Mouse (Mus musculus) bone marrow, adult 2 months (tissue): Measurements from ENCODE around the gene Zscan21. TPM values are rescaled to one million over a fixed set of nuclear protein-coding genes. Genes with fewer than 3 reads are reported as not detected.

ENCODE experiments used
- H3K27ac ChIP-seq: fragments of 200-500 bp; 2 replicates; pipeline ENCODE4 v1.5.1; 2012; ENCODE audit warnings: low read depth, mild to moderate bottlenecking, control low read depth, inconsistent platforms, low read length; ENCODE audit not compliant: control insufficient read depth, poor library complexity, insufficient read depth
- H3K4me1 ChIP-seq: fragments of 200-500 bp; 2 replicates; pipeline ENCODE4 v1.6.1; 2011; ENCODE audit warnings: low read length; ENCODE audit not compliant: control insufficient read depth, insufficient read depth
- H3K4me3 ChIP-seq: fragments of 200-500 bp; replicated peaks from 2 replicates; pipeline ENCODE3; 2011; ENCODE audit warnings: mild to moderate bottlenecking, low read depth, low read length, control low read depth; ENCODE audit not compliant: control insufficient read depth
- CTCF ChIP-seq: fragments of 200-500 bp; IDR thresholded peaks from 2 replicates; pipeline ENCODE4 v1.5.1; 2011; ENCODE audit warnings: low read length, control low read depth; ENCODE audit not compliant: control insufficient read depth, insufficient read depth
- POLR2A ChIP-seq: fragments of 200-500 bp; IDR thresholded peaks from 2 replicates; pipeline ENCODE4 v1.6.1; 2011; ENCODE audit warnings: low read depth, mild to moderate bottlenecking, control low read depth, low read length, borderline replicate concordance; ENCODE audit not compliant: control insufficient read depth
- WGBS: fragments of 180-500 bp; shearing (Covaris S2); methylation state at CpG from one replicate; pipeline ENCODE4 v1.1.7; 2018; 5-methylcytosine and 5-hydroxymethylcytosine counted together
- polyA plus RNA-seq: library from polyadenylated mRNA; stranded (reverse); fragments of >200 nt; gene quantifications from 2 replicates; pipeline ENCODE4 v1.2.4, GENCODE M21; 2011; ENCODE audit warnings: low replicate concordance; ENCODE audit not compliant: missing spikeins, insufficient read depth, insufficient read length

Zscan21 gene
- 4.3 and 6.5 TPM in 2 replicates for polyA plus RNA-seq

- TF ChIP-seq CTCF (peak; percentile 7; the same call in 1 of the 2 replicates), POLR2A (peak; percentile 85; the same call in 1 of the 2 replicates)
- 7% methylated on average over 38 of the region's 38 CpGs for WGBS
- H3K4me3 ChIP-seq = peak within 1 kb of the TSS; percentile 99
- H3K27ac ChIP-seq = peak within 1 kb of the TSS; percentile 89
- peaks cover 2% of the 10 kb centered on the region for H3K4me1 ChIP-seq
These were observed at the start of gene Zscan21 for GRCm38 (mm10) chr5:138116255-138117198. Gene Zscan21, plus strand, starts transcription at chr5:138116903.

GRCm38 (mm10) chr5:138073803-138074202 is 42.9 kb upstream of the Zscan21 start:
- H3K4me1 ChIP-seq = no peaks in the 10 kb centered on the region
- H3K27ac ChIP-seq = no peak overlapping the region
- WGBS = 65% methylated on average over 4 of the region's 4 CpGs
- TF ChIP-seq CTCF = no peak
- no peak for TF ChIP-seq POLR2A
- H3K4me3 ChIP-seq = no peak overlapping the region

GRCm38 (mm10) chr5:138075684-138076083 is 41.0 kb upstream of the Zscan21 start:
- Histone ChIP-seq H3K4me1 (no peaks in the 10 kb centered on the region), H3K27ac (no peak overlapping the region), H3K4me3 (no peak overlapping the region)
- TF ChIP-seq POLR2A = no peak
- TF ChIP-seq CTCF = no peak
- 63% methylated on average over 3 of the region's 3 CpGs for WGBS

- Histone ChIP-seq H3K27ac (no peak overlapping the region), H3K4me3 (no peak overlapping the region), H3K4me1 (no peaks in the 10 kb centered on the region)
- TF ChIP-seq CTCF (no peak), POLR2A (no peak)
- WGBS = 52% methylated on average over 2 of the region's 2 CpGs
These were observed 40.6 kb upstream of the Zscan21 start for GRCm38 (mm10) chr5:138076148-138076547.

GRCm38 (mm10) chr5:138080456-138080855 is 36.2 kb upstream of the Zscan21 start:
- Histone ChIP-seq H3K27ac (no peak overlapping the region), H3K4me3 (no peak overlapping the region), H3K4me1 (no peaks in the 10 kb centered on the region)
- TF ChIP-seq POLR2A = no peak
- TF ChIP-seq CTCF = no peak
- WGBS = 83% methylated on average over 5 of the region's 5 CpGs

GRCm38 (mm10) chr5:138081446-138081845 is 35.3 kb upstream of the Zscan21 start:
- WGBS = 87% methylated on average over 9 of the region's 9 CpGs
- Histone ChIP-seq H3K4me3 (no peak overlapping the region), H3K4me1 (no peaks in the 10 kb centered on the region), H3K27ac (no peak overlapping the region)
- TF ChIP-seq POLR2A = no peak

GRCm38 (mm10) chr5:138083318-138083900 is 33.3 kb upstream of the Zscan21 start:
- H3K4me1 ChIP-seq = no peaks in the 10 kb centered on the region
- H3K4me3 ChIP-seq = no peak overlapping the region
- no peak for TF ChIP-seq POLR2A
- no peak for TF ChIP-seq CTCF
- no peak overlapping the region; the same call in 1 of the 2 replicates for H3K27ac ChIP-seq
- 65% methylated on average over 2 of the region's 2 CpGs for WGBS

- WGBS = 82% methylated on average over 2 of the region's 2 CpGs
- Histone ChIP-seq H3K4me3 (no peak overlapping the region), H3K27ac (peak overlapping the region; percentile 51), H3K4me1 (no peaks in the 10 kb centered on the region; the same call in 1 of the 2 replicates)
- TF ChIP-seq POLR2A = no peak
- no peak for TF ChIP-seq CTCF
These were observed 32.8 kb upstream of the Zscan21 start for GRCm38 (mm10) chr5:138083936-138084335.
